Mouse (Mus musculus) ES-E14 (cell line): ENCODE results near the gene Nfic. TPM values are rescaled to one million over a fixed set of nuclear protein-coding genes. Genes with fewer than 3 reads are reported as not detected.

Experiments
- DNase-seq: peaks from one replicate; pipeline ENCODE4 v3.0.0-alpha.2; 2013; ENCODE audit warnings: low read depth, low spot score
- H3K27ac ChIP-seq: 2 replicates; pipeline ENCODE4 v1.5.1; 2012; ENCODE audit warnings: low read depth, mild to moderate bottlenecking, low read length, moderate library complexity, mixed read lengths; ENCODE audit not compliant: poor library complexity, insufficient read depth, severe bottlenecking
- H3K36me3 ChIP-seq: 2 replicates; pipeline ENCODE4 v1.6.1; 2012; ENCODE audit warnings: mild to moderate bottlenecking, low read length, moderate library complexity, mixed read lengths; ENCODE audit not compliant: control insufficient read depth, poor library complexity, insufficient read depth, severe bottlenecking
- H3K4me1 ChIP-seq, 2 experiments: fragments of 150-350 bp in 1 of 2; sonication (generic) in 1 of 2; 2 replicates each; pipeline ENCODE4 v1.6.1; 2012; ENCODE audit warnings: low read length in 2 of 2, mild to moderate bottlenecking in 1 of 2, mixed read lengths in 1 of 2; ENCODE audit not compliant: control insufficient read depth in 2 of 2, insufficient read depth in 2 of 2, poor library complexity in 1 of 2
- H3K4me3 ChIP-seq, 2 experiments: fragments of 150-350 bp in 1 of 2; sonication (generic) in 1 of 2; 2 replicates each; pipeline ENCODE4 v1.5.1; 2012; ENCODE audit warnings: low read length in 2 of 2, low read depth in 1 of 2, mild to moderate bottlenecking in 1 of 2, mixed read lengths in 1 of 2; ENCODE audit not compliant: insufficient read depth in 1 of 2, poor library complexity in 1 of 2, severe bottlenecking in 1 of 2
- H3K9ac ChIP-seq: 2 replicates; pipeline ENCODE4 v1.6.1; 2012; ENCODE audit warnings: low read depth, mild to moderate bottlenecking, low read length, mixed read lengths; ENCODE audit not compliant: poor library complexity, insufficient read depth, severe bottlenecking
- H3K9me3 ChIP-seq: fragments of 150-350 bp; sonication (generic); 2 replicates; pipeline ENCODE4 v1.6.1; 2012; ENCODE audit warnings: low read depth, mild to moderate bottlenecking, low read length; ENCODE audit not compliant: control insufficient read depth, insufficient read depth
- CHD2 ChIP-seq: IDR thresholded peaks from 2 replicates; pipeline ENCODE4 v1.6.1; 2014; ENCODE audit warnings: mild to moderate bottlenecking, low read depth, low read length, inconsistent platforms
- HCFC1 ChIP-seq: IDR thresholded peaks from 2 replicates; pipeline ENCODE4 v1.6.1; 2012; ENCODE audit warnings: low read length, inconsistent platforms, borderline replicate concordance; ENCODE audit not compliant: insufficient read depth
- MAFK ChIP-seq: IDR thresholded peaks from 2 replicates; pipeline ENCODE4 v1.6.1; 2014; ENCODE audit warnings: mild to moderate bottlenecking, low read depth, low read length, inconsistent platforms; ENCODE audit not compliant: insufficient read depth
- ZC3H11A ChIP-seq: IDR thresholded peaks from 2 replicates; pipeline ENCODE4 v1.6.1; 2012; ENCODE audit warnings: low read depth, mild to moderate bottlenecking, inconsistent platforms, low read length, borderline replicate concordance
- ZNF384 ChIP-seq: IDR thresholded peaks from 2 replicates; pipeline ENCODE4 v1.6.1; 2012; ENCODE audit warnings: low read depth, low read length, inconsistent platforms
- in situ Hi-C, 2 experiments: fragments of 600-800 bp; cut with MboI; formaldehyde crosslinking; loops; one replicate each; pipeline ENCODE4 v1.15.1; 2025; ENCODE audit warnings: low sequenced_read_pairs in 2 of 2, inconsistent platforms in 1 of 2; ENCODE audit not compliant: unreplicated experiment in 2 of 2
- total RNA-seq: library from RNA; depleted of rRNA; stranded (reverse); fragments of 300-350 nt; gene quantifications from 2 replicates; pipeline ENCODE4 v1.2.3, GENCODE M21; 2012

Nfic gene
- total RNA-seq, 1 experiment = 4.9 TPM

DNA sequence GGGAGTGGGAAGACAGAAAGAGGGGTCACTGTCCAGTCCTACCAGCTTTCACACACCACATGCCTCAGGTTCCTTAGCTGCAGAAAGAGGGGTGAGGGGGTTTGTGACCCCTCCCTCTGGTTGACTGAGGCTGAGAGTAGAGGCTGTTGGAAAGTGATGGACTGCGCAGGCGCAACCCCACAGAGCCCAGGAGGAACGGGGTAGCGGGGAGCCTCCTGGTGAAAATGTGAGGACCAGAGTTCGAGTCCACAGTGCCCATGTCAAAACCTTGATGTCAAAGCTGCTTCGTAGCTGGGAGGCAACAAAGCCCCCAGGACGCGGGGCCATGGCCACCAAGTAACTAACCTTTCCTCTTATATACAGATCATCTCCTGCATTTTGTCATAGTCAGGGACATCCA, 2.2 kb upstream of the Nfic start:
- DNase-seq = no peak

DNA sequence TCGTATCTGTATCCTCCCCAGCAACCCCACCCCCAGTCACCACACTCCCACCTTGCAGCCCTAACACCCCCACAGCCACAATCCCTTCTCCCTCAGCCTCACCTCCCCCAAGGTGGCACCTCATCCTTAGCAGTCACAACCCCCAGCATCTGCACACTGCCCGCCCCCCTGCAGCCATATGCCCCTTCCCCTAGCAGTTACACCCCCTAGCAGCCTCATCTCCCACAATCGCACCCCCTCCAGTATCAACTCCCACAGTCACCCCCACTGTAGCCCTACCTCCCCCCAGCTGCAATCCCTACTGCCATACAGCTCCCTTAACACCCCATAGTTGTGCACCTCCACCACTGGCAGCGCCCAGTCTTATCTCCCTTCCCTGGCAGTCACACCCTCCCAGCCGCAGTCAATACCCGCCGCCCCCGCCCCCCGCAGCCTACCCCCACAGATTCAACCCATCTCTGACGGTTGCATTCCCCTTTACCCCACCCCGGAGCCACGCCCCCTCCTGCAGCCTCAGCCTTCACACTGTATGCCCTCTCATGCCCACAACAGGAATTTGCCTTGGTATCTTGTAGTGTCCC, 1.6 kb upstream of the Nfic start:
- H3K4me1 ChIP-seq = peaks cover 1 to 6% of the 10 kb centered on the region in 2 experiments; a peak in 3 of 4 replicates
- no peak overlapping the region for H3K27ac ChIP-seq
- no peak overlapping the region for H3K9ac ChIP-seq
- no peaks in the 10 kb centered on the region for H3K9me3 ChIP-seq
- H3K4me3 ChIP-seq = no peak overlapping the region
- TF ChIP-seq HCFC1 (no peak), ZNF384 (no peak), CHD2 (no peak), MAFK (no peak), ZC3H11A (no peak)
- DNase-seq = no peak
- in situ Hi-C loops = no loop called here
- no peaks in the 10 kb centered on the region for H3K36me3 ChIP-seq

More for the DNA sequence above, 2.2 kb upstream of the Nfic start:
- peaks cover 4 to 11% of the 10 kb centered on the region in 2 experiments; a peak in 3 of 4 replicates for H3K4me1 ChIP-seq
- in situ Hi-C loops = no loop called here
- H3K36me3 ChIP-seq = no peaks in the 10 kb centered on the region
- H3K9ac ChIP-seq = no peak overlapping the region
- TF ChIP-seq CHD2 (no peak), ZNF384 (no peak), MAFK (no peak), ZC3H11A (no peak), HCFC1 (no peak)
- no peak overlapping the region for H3K27ac ChIP-seq
- H3K9me3 ChIP-seq = no peaks in the 10 kb centered on the region
- no peak overlapping the region for H3K4me3 ChIP-seq

DNA sequence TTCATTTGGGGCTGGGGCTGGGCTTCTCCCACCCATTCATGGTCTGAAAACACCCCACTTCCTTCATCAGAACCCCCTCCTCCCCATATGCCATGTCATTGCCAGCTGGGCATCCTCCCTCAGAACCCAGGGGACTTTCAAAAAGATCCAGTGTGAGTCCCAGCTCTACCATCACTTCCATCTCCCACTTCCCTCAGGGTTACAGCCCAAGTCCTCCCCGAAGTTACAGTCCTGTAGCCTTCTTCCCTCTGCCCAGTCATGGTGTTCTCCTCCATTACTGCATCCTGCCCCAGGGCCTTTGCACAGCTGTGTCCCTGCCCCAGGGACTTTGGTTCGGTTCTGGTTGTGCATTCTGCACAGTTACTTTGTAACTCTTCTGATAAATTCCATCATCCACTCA, 1.3 kb downstream of the Nfic start:
- DNase-seq = no peak
- H3K9me3 ChIP-seq = no peaks in the 10 kb centered on the region
- in situ Hi-C loops = loop anchor here in 1 of 2 experiments (5.0 kb wide), 1 partner anchor 57 kb away; no protein-coding TSS in a partner anchor
- no peak overlapping the region for H3K4me3 ChIP-seq
- no peak overlapping the region for H3K27ac ChIP-seq
- no peaks in the 10 kb centered on the region for H3K36me3 ChIP-seq
- no peak overlapping the region for H3K9ac ChIP-seq
- TF ChIP-seq ZC3H11A (no peak), CHD2 (no peak), MAFK (no peak), HCFC1 (no peak), ZNF384 (no peak)
- no peaks in the 10 kb centered on the region; a peak in 2 of 4 replicates for H3K4me1 ChIP-seq

DNA sequence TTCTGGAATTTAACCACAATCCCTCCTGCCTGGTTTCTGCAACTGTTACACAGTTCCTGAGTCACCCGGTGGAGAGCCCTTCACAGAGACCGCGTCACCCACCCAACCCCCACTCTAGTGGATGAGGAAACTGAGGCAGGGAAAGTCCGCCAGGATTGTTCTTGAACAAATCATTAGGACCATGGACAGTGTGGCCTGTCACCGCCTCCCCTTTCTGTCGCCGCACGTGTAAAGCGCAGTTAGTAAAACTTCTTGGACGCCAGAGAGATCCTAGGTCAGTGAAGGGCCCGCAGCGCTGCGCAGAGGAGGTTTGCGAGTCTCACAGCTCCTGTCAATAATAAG, 2.5 kb downstream of the Nfic start:
- Histone ChIP-seq H3K9ac (no peak overlapping the region), H3K4me3 (no peak overlapping the region), H3K27ac (no peak overlapping the region), H3K9me3 (no peaks in the 10 kb centered on the region), H3K4me1 (no peaks in the 10 kb centered on the region; a peak in 2 of 4 replicates), H3K36me3 (no peaks in the 10 kb centered on the region)
- in situ Hi-C loops = loop anchor here in 1 of 2 experiments (5.0 kb wide), 1 partner anchor 56 kb away; no protein-coding TSS in a partner anchor
- TF ChIP-seq ZNF384 (no peak), CHD2 (no peak), MAFK (no peak), HCFC1 (no peak)
- no peak for DNase-seq
